Mouse (Mus musculus) bone marrow macrophage, adult 2 months (primary cell): ENCODE results near the gene Nrl.

Experiments used
- CTCF ChIP-seq: IDR thresholded peaks from 2 replicates; pipeline ENCODE4 v1.5.1; 2012; ENCODE audit warnings: low read depth, mild to moderate bottlenecking, low read length, moderate library complexity
- POLR2A ChIP-seq: IDR thresholded peaks from 2 replicates; pipeline ENCODE4 v1.6.1; 2012; ENCODE audit warnings: mild to moderate bottlenecking, low read depth, low read length, borderline replicate concordance

DNA sequence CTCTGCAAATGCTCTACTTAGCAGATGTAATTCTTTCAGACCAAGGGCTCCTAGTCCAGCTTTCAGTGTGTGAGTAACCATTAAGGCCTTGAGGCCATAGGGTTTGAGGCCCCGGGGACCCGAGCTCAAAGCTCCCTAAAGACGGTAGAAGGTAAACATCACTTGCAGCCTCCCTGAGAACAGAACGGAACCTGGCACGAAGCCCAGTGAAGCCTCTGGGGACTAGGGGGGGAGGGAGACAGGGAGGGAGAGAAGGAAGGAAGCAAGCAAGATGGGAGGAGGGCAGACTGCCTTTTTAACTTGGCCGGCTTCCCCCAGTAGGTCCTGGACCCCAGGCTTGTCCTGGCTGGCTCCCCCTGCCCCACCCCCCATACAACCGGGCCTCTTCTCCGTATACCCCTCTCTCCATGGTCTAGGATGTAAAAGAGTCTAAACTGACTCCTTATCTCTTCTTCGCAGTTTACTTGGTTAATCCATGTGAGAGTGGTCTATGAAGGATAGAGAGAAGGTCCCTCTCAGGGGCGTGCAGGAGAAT, 16.1 kb upstream of the Nrl start:
- no peak for TF ChIP-seq POLR2A
- no peak for TF ChIP-seq CTCF
